Mouse (Mus musculus): Measurements from ENCODE around the gene Tram1l1.
"Not testable (repeated sequence)": the region's sequence is repeated elsewhere in the genome, so short reads cannot be mapped to it uniquely, and the experiment has no call there.

Tram1l1 gene

DNA sequence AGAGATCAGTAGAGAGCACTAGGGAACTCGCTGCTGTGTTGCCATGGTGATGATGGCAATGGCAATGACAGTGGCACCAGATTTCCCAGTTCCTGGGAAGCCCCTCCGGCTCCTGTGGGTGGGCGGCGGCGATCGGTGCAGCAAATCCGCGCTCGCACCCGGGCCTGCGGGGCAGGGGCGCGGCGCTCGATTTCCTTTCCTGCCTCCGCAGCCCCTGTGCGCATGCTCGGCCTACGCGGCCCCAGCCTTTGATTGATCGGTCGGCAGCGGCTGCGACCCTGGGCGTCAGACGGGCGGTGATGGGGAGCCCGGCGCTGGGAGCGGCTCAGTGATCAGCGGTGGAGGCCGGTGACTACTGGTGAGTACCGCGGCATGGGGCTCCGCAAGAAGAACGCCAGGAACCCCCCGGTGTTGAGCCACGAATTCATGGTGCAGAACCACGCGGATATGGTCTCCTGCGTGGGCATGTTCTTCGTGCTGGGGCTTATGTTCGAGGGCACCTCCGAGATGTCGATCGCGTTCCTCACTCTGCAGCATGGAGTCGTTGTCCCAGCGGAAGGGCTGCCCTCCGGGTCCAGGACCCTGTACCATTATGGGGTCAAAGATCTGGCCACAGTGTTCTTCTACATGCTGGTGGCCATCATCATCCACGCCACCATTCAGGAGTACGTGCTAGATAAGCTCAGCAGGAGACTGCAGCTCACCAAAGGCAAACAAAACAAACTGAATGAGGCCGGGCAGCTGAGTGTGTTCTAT lies at the start of gene Tram1l1:
Gene Tram1l1 (plus strand): TSS at position 35 of the 756 bp plus-strand sequence.
- DNase-seq = peak; percentile 85

DNA sequence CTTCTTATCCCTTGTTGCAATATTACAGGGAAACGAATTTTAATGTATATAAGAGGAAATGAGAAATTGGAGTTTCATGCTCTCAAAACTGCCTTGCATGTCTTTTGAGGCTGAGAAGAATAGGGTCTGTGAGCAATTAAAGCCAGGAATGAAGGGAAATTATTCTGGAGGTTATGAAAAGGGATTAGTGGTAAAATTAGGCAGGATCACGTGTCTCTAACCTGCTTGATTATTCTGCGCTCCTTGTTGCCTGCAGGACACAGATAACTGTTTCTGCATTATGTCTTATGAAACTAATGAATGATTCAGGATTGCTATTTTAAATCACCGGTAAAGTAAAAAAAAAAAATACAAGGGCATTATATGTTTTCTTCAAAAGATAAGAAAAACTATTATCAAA lies 49.4 kb upstream of the Tram1l1 start:
- DNase-seq = no peak

DNA sequence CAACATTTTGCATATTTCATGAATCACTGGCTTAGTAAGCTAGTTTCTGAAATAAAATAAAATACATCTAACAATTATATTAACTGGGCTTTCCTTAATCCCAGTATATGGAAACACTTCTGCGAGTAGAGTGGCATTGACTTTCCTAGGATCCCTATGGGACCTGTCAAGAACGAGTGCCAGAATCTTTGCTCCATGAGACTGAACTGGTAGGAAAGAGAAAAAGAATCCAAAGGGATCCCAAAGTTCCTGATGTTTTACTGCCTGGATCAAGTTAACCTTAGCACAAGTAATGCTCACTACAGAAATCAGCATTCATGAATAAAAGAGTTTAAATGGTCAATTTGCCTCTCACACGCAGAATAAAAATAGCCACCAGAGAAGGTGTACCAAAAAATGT lies 49.0 kb upstream of the Tram1l1 start:
- no peak for DNase-seq

DNA sequence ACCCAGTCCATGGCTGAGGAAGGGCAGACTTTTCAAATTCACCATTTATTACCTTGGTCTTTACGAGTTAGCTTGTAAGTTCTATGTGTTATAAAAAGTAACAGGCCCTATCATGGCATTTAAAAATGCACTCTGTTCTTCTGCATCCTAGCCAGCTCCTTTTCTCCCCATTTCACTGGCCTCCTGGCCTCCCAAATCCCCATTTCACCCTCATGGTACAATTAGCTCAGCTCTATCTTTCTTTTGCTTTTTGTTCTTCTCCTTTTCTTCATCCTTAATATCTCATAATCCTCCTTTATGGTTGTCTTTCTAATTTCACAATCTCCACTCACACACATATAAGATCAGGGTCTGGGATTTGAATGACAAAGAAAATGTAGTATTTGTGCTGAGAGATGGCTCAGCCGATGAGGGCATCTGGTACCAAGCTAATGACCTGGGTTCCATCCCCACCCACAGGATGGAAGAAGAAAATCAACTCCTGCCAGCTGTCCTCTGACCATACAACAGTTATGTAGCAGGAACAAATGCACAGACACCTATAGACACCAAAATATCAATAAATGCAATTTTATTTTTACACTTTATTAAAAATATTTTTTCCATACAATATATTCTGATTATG lies 48.1 kb upstream of the Tram1l1 start:
- DNase-seq = no peak

DNA sequence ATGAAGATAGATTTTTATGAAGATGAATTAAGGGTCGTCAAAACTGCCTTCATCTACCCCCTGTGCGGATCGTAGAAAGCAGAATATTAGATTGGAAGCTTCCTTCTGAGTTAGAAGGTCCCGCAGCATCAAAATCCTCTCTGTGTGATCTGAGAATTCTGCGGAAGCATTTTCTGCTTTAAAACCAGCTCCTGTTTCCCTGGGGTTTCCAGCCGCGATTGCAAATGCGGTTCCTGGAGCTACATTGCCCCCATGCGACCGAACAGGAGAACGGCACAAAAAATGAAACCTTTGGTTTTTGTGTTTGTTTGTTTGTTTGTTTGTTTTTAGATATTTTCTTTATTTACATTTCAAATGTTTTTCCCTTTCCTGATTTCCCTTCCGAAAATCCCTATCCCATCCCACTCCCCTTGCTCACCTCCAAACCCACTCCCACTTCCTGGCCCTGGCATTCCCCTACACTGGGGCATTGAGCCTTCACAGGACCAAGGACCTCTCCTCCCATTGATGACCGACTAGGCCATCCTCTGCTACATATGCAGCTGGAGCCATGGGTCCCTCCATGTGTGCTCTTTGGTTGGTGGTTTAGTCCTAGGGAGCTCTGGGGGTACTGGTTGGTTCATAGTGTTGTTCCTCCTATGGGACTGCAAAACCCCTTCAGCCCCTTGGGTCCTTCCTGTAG lies 45.6 kb upstream of the Tram1l1 start:
- DNase-seq = peak; percentile 21

DNA sequence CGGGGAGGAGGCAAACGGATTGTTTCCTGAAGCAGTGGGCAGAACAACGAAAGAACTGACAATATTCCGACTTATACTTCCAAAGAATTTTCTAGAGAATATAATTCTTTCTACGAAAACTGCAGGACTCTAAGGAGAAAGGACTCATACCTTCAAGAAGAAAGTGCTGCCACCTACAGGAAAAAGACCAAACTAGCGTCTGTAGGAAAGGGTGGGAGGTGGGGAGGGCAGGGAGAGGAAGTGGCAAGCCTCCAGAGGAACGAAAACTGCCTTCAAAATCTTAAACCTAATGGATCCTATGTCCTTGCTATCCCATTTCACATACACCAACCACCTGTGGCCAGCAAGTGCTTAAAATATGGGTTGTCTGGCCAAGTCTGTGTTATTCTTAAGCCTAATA lies 31.7 kb upstream of the Tram1l1 start:
- DNase-seq = not testable (repeated sequence)

DNA sequence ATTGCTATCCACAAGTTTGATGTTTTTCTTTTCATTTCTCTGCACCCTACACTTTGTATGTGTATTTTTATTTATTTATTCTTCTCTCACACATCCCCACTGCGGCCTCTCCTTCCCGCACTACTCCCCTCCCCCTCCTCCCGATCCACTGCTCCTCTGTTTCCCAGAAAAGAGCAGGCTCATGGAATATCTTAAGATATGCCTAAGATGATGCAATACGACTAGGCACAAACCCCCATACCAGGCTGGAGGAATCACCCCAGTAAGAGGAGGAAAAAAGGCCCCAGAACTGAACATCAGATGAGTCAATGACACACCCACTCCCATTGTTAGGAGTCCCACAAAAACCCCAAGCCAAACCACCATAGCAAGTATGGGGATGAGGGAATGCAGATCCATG lies 1.4 kb upstream of the Tram1l1 start:
- DNase-seq = no peak

DNA sequence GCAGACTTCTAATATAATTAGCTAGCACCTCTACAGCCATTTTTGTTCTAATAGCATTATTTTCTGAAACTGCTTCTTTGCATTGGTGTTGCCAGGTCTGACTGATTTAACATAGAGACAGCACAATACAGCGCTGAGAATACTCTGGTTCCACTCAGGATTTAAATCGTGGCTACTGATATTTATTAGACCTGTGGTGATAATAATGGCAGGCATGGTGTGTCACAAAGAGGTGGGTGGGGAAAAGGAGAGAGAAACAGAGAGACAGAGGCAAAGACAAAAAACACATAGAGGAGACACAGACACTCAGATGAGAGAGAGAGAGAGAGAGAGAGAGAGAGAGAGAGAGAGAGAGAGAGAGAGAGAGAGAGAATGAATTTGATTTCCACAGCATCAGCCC lies 257 bp upstream of the Tram1l1 start:
- no peak for DNase-seq

DNA sequence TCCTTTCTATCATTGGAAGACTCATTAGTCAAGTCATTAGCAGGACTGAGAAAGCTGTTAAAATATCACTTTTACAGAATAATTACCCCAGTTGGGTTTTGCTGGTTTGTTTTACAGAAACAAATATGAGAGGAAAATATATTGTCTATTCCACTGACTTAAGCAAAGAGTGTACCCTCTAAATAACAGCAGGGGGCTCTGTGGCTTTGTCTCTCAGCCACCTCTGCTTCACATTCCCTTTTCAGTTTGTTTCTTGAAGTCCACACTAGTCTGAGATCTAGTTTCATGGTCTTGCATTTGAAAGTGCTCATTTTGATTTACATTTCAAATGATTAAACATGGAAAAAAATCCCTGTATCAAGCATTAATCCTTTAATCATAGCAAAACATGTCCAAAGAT lies 25.8 kb downstream of the Tram1l1 start:
- DNase-seq = peak; percentile 5

DNA sequence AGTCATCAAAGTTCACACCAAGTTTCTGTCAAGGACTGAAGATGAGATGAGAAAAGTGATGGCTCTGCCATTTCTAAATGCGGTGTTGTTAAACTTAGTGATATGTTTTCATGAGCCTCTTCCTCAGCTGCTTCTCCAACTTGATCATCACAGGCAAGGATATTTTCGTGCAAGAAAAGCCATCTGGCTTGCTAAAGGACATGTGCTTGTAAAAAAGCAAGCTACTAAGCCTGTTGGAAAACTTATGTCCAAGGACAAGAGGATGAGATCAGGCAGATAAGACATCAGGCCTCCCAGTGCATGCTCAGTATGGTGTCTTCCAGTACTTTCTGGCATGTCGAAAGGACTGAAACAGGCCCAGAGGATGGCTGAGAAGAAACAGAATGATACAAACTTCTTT lies 36.9 kb downstream of the Tram1l1 start:
- peak; percentile 25 for DNase-seq

DNA sequence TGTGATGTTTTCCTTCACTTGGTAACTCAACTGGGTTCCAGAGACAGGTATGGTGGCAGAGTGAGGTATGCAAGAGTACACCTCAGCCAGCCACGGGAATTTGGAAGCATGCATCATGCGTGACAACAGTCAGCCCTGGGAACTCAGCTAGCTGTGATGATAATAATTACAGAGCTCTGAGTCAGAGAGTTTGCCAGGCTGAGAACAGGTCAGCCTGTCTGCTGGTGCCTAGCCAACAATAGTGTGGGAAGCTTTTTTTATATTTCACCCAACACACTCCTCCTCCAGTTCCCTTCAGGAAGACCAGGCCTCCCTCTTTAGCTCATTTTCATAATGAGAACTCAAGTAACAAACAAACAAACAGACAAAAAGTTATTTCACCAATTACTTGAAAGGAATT lies 51.4 kb downstream of the Tram1l1 start:
- no peak for DNase-seq

All from layer of hippocampus, adult 9-11 months (tissue).